Mouse (Mus musculus) activated CD4-positive, CD25-positive, alpha-beta regulatory T cell, adult 4 months (primary cell): ENCODE measurements at regions not wholly inside any gene's neighbourhood (a gene's known extent, or its start where the extent isn't known, plus 50 kb on each side); places are given as distances from the start of the nearest gene placed in this dataset.

Experiments
- ATAC-seq: one replicate; pipeline ENCODE4 v1.8.0; 2017

- ATAC-seq = no peak
Measured at GRCm38 (mm10) chrX:143024325-143024971, 57.9 kb upstream of the Ammecr1 start.

DNA sequence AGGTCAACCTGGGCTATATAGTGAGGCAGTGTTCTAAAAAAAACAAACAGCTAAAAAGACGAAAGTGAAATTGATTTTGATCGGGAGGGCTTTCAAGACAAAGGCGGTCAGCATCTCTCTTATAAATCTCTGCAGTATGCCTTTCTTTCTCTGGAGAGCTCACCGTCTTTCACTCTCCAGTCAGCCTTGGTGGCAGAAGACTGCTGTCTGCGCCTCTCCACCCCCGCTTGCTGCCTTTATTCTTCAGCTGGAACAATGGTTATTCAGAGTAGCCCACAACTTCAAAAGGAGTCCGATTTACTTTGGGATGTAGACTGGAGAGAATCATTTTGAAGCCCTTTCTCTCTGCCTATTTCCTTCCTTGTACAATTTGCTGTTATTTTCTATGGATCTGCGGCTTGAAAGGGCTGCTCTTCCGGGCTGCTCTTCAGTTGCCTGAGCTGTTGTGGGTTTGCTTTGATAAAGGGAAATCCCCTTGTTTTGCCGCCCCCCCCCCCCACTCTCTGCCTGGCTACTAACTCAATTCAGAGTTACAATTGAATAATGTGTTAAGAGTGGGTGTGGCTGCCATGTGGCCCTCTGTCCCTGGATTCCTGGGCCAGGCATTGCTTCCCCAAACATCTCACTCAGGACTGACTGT, 64.0 kb upstream of the Ammecr1 start:
- ATAC-seq = peak; percentile 95

GRCm38 (mm10) chrX:143039878-143040277, 59.5 kb upstream of the Rtl9 start:
- no peak for ATAC-seq

- ATAC-seq = no peak
Measured at GRCm38 (mm10) chrX:143044296-143044695, 55.1 kb upstream of the Rtl9 start.

DNA sequence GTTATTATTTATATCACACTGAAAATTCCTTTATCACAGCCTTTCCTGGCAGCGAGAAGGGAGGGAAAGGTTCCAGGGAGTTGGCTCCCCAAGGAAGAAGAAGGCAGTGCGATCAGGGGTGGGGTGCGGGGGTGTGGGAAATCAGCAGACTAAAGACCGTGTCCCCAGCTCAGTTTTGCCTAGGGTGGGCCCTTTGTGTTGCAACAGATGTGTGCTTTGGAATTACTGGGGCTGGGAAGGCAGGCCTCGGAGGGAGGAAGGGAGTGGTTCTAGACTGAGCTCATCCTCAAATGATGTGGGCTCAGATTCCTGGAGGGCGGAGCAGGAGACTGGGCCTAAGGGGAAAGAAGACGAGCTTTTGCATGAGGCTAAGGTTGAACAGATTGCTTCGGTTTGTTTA, 53.1 kb upstream of the Rtl9 start:
- no peak for ATAC-seq
